9 mouse cellular contexts compared by ENCODE assay signal in genomic region chr11:41999468-41999881, GRCm38 (mm10). TPM values are rescaled to one million over a fixed set of nuclear protein-coding genes. Genes with fewer than 3 reads are reported as not detected.
DNase-seq lines count a peak whose midpoint lies in the region; ATAC-seq and TF ChIP-seq lines count a peak whose summit lies in the region.
"Had no signal": no experiment of that assay in that cellular context is flagged by ENCODE, and none has a peak within 500 bp of the region (broad histone marks: within the 10 kb centered on the region; RNA-seq: fewer than 3 reads in every experiment).

No protein-coding gene starts in this region.

- H3K27ac ChIP-seq in CH12.LX (ENCODE audit: insufficient read depth, low read depth): no peak overlapping the region
- peak overlapping the region; percentile 76 for H3K27ac ChIP-seq in midbrain, embryonic 10.5 days (replicated peaks)
- no peak overlapping the region for H3K27ac ChIP-seq in stomach, embryonic 14.5 days (ENCODE audit: low read length)

- no peaks in the 10 kb centered on the region for H3K9me3 ChIP-seq in CH12.LX (replicated peaks; ENCODE audit: low read length)
- no peaks in the 10 kb centered on the region for H3K9me3 ChIP-seq in midbrain, embryonic 10.5 days (replicated peaks)
- H3K9me3 ChIP-seq in stomach, embryonic 14.5 days (ENCODE audit: control insufficient read depth, low read depth, low read length): no peaks in the 10 kb centered on the region

- intact Hi-C loops in heart, postnatal 36 days (cut with DNase I): no loop called here

- no peaks in the 10 kb centered on the region for H3K4me1 ChIP-seq in CH12.LX (ENCODE audit: control insufficient read depth in 1 of 2, insufficient read depth in 2 of 2)
- peaks cover 23% of the 10 kb centered on the region for H3K4me1 ChIP-seq in midbrain, embryonic 10.5 days
- H3K4me1 ChIP-seq in stomach, embryonic 14.5 days (ENCODE audit: control insufficient read depth, insufficient read depth, low read length): no peaks in the 10 kb centered on the region

- peak; percentile 63; the same call in 1 of the 2 replicates for ATAC-seq in stomach, embryonic 14.5 days (ENCODE audit: insufficient number of reproducible peaks, insufficient read depth, low FRiP score, low read depth)
- no peak for ATAC-seq in inflammation-experienced regulatory T-cells, adult 6 months

- no peak for TF ChIP-seq POLR2A in CH12.LX (IDR thresholded peaks at IDR 0.05; ENCODE audit: low read depth, low read length)

- in situ Hi-C loops in CH12.LX (cut with MboI; ENCODE audit: low pct_ligation_motif_present, low pct_unique_long_range_greater_than_20kb, low sequenced_read_pairs): no loop called here

- dilution Hi-C loops in CH12.LX (cut with MboI; ENCODE audit: extremely low pct_ligation_motif_present, extremely low pct_unique_long_range_greater_than_20kb, low sequenced_read_pairs): no loop called here

- no peak overlapping the region for H3K9ac ChIP-seq in CH12.LX (ENCODE audit: insufficient read depth, low read depth)
- H3K9ac ChIP-seq in stomach, embryonic 14.5 days (replicated peaks; ENCODE audit: low read depth, low read length): no peak overlapping the region

- no peaks in the 10 kb centered on the region for H3K79me2 ChIP-seq in CH12.LX (replicated peaks; ENCODE audit: control insufficient read depth, extremely low read depth, insufficient read depth, poor library complexity, severe bottlenecking)

- WGBS in midbrain, embryonic 10.5 days: 2% methylated on average over 7 of the region's 7 CpGs
- 2% methylated on average over 7 of the region's 7 CpGs for WGBS in stomach, embryonic 14.5 days

- H3K4me2 ChIP-seq in CH12.LX (ENCODE audit: insufficient read depth, low read depth, poor library complexity, severe bottlenecking): no peak overlapping the region
- no peak overlapping the region for H3K4me2 ChIP-seq in stomach, embryonic 14.5 days (replicated peaks; ENCODE audit: low read depth, low read length)

- TF ChIP-seq RAD21 in CH12.LX (IDR thresholded peaks at IDR 0.05; ENCODE audit: low read depth, low read length): no peak

- TF ChIP-seq EP300 in CH12.LX (IDR thresholded peaks at IDR 0.05; ENCODE audit: low read length): no peak

- peak; percentile 68 for DNase-seq in CH12.LX (ENCODE audit: extremely low read depth)
- DNase-seq in adrenal gland, adult 8-10 months: peak; percentile 25
- DNase-seq in embryo, embryonic 11.5 days (ENCODE audit: low read depth, low spot score): peak; percentile 68
- peak; percentile 38 to 46 for DNase-seq in heart, postnatal 36 days
- peak; percentile 92 to 93 for DNase-seq in kidney, postnatal 4 days
- DNase-seq in midbrain, embryonic 10.5 days (ENCODE audit: low spot score): peak; percentile 83

- no peaks in the 10 kb centered on the region for H3K27me3 ChIP-seq in CH12.LX (replicated peaks)
- H3K27me3 ChIP-seq in midbrain, embryonic 10.5 days (ENCODE audit: low read depth, poor library complexity, severe bottlenecking): no peaks in the 10 kb centered on the region
- no peaks in the 10 kb centered on the region for H3K27me3 ChIP-seq in stomach, embryonic 14.5 days (ENCODE audit: control insufficient read depth, insufficient read depth, low read length)

- TF ChIP-seq CTCF in CH12.LX (conservative IDR thresholded peaks at IDR 0.05 in 1 of 2, IDR thresholded peaks at IDR 0.05 in 1 of 2; ENCODE audit: low read depth in 2 of 2, low read length in 2 of 2): no peak

- H3K4me3 ChIP-seq in CH12.LX (replicated peaks in 1 of 3; ENCODE audit: low read depth in 2 of 3, low read length in 2 of 3, poor library complexity in 1 of 3): no peak overlapping the region
- H3K4me3 ChIP-seq in midbrain, embryonic 10.5 days: peak overlapping the region; percentile 54
- H3K4me3 ChIP-seq in stomach, embryonic 14.5 days (ENCODE audit: low read depth, low read length): no peak overlapping the region

- H3K36me3 ChIP-seq in CH12.LX (replicated peaks in 1 of 2; ENCODE audit: control insufficient read depth in 1 of 2, insufficient read depth in 1 of 2, low read length in 1 of 2): no peaks in the 10 kb centered on the region
- no peaks in the 10 kb centered on the region for H3K36me3 ChIP-seq in midbrain, embryonic 10.5 days
- no peaks in the 10 kb centered on the region for H3K36me3 ChIP-seq in stomach, embryonic 14.5 days (ENCODE audit: control insufficient read depth, insufficient read depth, low read length)

TF ChIP-seq in CH12.LX, 34 proteins besides CTCF, POLR2A, EP300 and RAD21:
- TF ChIP-seq USF1 (IDR thresholded peaks at IDR 0.05; ENCODE audit: low read depth, low read length) (no peak), MAFK (IDR thresholded peaks at IDR 0.05; ENCODE audit: insufficient replicate concordance, low read length) (no peak), ZKSCAN1 (IDR thresholded peaks at IDR 0.05; ENCODE audit: borderline replicate concordance, low read depth, low read length) (no peak), CHD2 (IDR thresholded peaks at IDR 0.05; ENCODE audit: low read length) (no peak), MEF2A (IDR thresholded peaks at IDR 0.05; ENCODE audit: borderline replicate concordance, low read depth, low read length) (no peak), BHLHE40 (IDR thresholded peaks at IDR 0.05; ENCODE audit: low read depth, low read length) (no peak), E2F4 (IDR thresholded peaks at IDR 0.05; ENCODE audit: insufficient replicate concordance, low read depth, low read length) (no peak), MAX (IDR thresholded peaks at IDR 0.05; ENCODE audit: low read length) (no peak), NRF1 (IDR thresholded peaks at IDR 0.05; ENCODE audit: low read depth, low read length) (no peak), KAT2A (IDR thresholded peaks at IDR 0.05; ENCODE audit: insufficient replicate concordance, low read length) (no peak), RCOR1 (conservative IDR thresholded peaks at IDR 0.05; ENCODE audit: low read depth, low read length) (no peak), ZMIZ1 (IDR thresholded peaks at IDR 0.05; ENCODE audit: low read depth, low read length) (no peak), POLR2AphosphoS2 (IDR thresholded peaks at IDR 0.05; ENCODE audit: low read depth, low read length) (no peak), MYC (IDR thresholded peaks at IDR 0.05; ENCODE audit: low read depth, low read length) (no peak), GABPA (IDR thresholded peaks at IDR 0.05; ENCODE audit: insufficient replicate concordance, low read depth, low read length) (no peak)

RNA-seq across cellular contexts. Expression of gene Gabrg2, which starts 1.2 kb away (rescaled TPM):
- total RNA-seq in CH12.LX (2012; rRNA removed): not detected in 2 replicates
- total RNA-seq in CH12.LX (2014; rRNA removed): not detected in 2 replicates
- not detected in 2 replicates for polyA plus RNA-seq in CH12.LX (2012; ENCODE audit: insufficient read length, low read depth)
- 1 to 10 TPM; 3.4 to 8.5 (median 5.1) TPM for total RNA-seq in adrenal gland, adult 8-10 months (2022)
- not detected for total RNA-seq in heart, postnatal 36 days (2021)
- polyA plus RNA-seq in midbrain, embryonic 10.5 days (2016; fragmentation: Nextera tagmentation; extraction: Ambion mirVana): 3.8 and 12.0 TPM in 2 replicates
- polyA plus RNA-seq in stomach, embryonic 14.5 days (2014; fragmentation: Nextera tagmentation; extraction: Ambion mirVana): 1.7 and 2.4 TPM in 2 replicates
- polyA plus RNA-seq in inflammation-experienced regulatory T-cells, adult 6 months (2017; shearing (Covaris generic)): under 1 TPM in 1 of 3 experiments, not detected in 2; 0.15 TPM
- total RNA-seq: neutrophil, adult 5-6 weeks had no signal

Comparison
In these comparisons a context has a peak if more than half of its experiments do, and no peak if none do; other contexts are left out.
1. DNase-seq: peak in every context shown above with its lines; median percentile 92 in kidney, postnatal 4 days; 83 in midbrain, embryonic 10.5 days; 68 in CH12.LX; 68 in embryo, embryonic 11.5 days; 42 in heart, postnatal 36 days; 25 in adrenal gland, adult 8-10 months.